Mouse (Mus musculus): ENCODE results near the gene Suox.

GRCm38 (mm10) chr10:128622702-128623101 lies 51.2 kb downstream of the Suox start:
- TF ChIP-seq GATA1 (IDR thresholded peaks at IDR 0.05; ENCODE audit: low read length) (no peak), TAL1 (IDR thresholded peaks at IDR 0.05; ENCODE audit: low read length) (no peak)

Data from erythroblast, embryonic 14.5 days (primary cell).